Mouse (Mus musculus) gastrocnemius, postnatal 14 days (tissue): ENCODE measurements around the gene Calhm6. TPM values are rescaled to one million over a fixed set of nuclear protein-coding genes. Genes with fewer than 3 reads are reported as not detected.

ENCODE experiments used
- DNase-seq: peaks from one replicate; pipeline ENCODE4 v3.0.0; 2021; ENCODE audit warnings: mixed read lengths
- intact Hi-C: fragments of 180-260 bp; cut with DNase I; formaldehyde crosslinking; loops from one replicate; pipeline ENCODE4 v1.15.1; 2025; ENCODE audit warnings: low total_unique reads
- total RNA-seq, 2 experiments: library from RNA; stranded (reverse); gene quantifications; 2 replicates each; pipeline ENCODE4 v1.2.3; 2021

Gene Calhm6
- total RNA-seq, 2 experiments from 2014 or later: 0.29 TPM; not detected in 1

GRCm38 (mm10) chr10:34111964-34112738 lies 15.6 kb downstream of the Calhm6 start:
- no peak for DNase-seq
- intact Hi-C loops: no loop called here

- intact Hi-C loops: no loop called here
- no peak for DNase-seq
These were observed 16.8 kb downstream of the Calhm6 start for GRCm38 (mm10) chr10:34110863-34111465.

- intact Hi-C loops: no loop called here
- peak; percentile 19 for DNase-seq
These were observed 31.3 kb downstream of the Calhm6 start, which contains the start of gene Calhm5 for GRCm38 (mm10) chr10:34096418-34096883. Gene Calhm5 (minus strand): TSS chr10:34096519.

DNA sequence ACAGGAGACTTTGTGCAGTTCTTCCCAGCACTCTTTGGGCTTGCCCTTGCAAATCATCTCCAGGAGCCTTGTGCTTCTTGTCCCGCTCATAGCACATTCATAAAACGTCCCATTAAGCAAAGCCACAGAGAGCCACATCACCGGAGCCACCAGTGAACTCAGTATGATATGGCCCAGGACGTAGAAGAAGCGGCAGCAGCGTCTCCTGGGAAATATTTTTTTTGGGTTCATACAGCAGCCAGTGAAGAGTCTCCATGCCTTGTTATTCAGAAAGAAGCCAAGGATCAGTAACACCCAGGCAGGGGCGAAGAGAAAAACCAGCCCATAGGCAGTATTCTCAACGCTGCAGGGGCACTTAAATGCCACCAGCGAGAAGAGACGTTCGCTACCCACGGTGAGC lies 31.8 kb downstream of the Calhm6 start:
- intact Hi-C loops: no loop called here
- DNase-seq: no peak

- DNase-seq: no peak
- intact Hi-C loops: no loop called here
These were observed 32.6 kb downstream of the Calhm6 start for GRCm38 (mm10) chr10:34095147-34095546.

- intact Hi-C loops: no loop called here
These were observed 35.9 kb downstream of the Calhm6 start for GRCm38 (mm10) chr10:34091888-34092287.

GRCm38 (mm10) chr10:34090481-34090880 lies 37.3 kb downstream of the Calhm6 start:
- no peak for DNase-seq
- intact Hi-C loops: no loop called here

More at GRCm38 (mm10) chr10:34091888-34092287, 35.9 kb downstream of the Calhm6 start:
- no peak for DNase-seq

DNA sequence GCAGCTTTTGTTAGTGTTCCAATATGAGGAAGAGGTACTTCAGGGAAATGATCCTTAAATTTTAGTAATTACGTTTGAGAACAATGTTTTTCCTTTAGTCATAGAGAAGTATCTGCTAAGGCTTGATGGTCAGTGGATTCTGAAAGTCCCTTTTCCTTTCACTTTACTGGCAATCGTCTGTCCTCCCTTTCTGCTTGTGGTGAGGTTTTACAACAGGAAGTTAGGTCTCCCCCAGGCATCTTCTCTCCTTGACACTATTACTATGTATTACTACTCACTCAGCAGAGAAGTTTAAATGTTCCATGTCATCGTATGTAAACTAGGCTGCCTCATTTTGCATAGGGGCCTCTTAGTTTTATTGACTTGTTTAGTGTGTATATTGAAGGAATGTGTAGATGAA lies 38.3 kb downstream of the Calhm6 start:
- intact Hi-C loops: no loop called here
- no peak for DNase-seq

DNA sequence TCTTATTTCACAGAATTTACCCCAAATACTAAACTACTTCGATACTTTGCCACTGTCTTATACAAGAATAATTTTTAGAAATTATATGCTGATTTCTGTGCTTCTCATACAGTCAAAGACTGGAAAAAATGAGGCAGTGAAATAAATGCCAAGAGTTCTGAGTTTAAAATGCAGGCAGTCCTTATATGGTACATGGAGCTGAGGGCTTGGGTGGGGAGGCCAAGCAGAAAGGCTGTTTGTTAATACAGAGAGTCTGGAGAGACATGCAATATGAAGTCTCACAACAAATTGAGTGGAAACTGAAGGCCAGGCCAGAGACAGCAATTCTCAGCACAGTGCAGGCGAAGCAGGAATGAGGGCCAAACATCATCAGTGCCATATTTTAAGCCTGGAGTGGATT lies 39.3 kb downstream of the Calhm6 start:
- DNase-seq: no peak
- intact Hi-C loops: no loop called here

- DNase-seq: no peak
- intact Hi-C loops: no loop called here
These were observed 41.3 kb downstream of the Calhm6 start for GRCm38 (mm10) chr10:34086514-34086913.

Other genes starting within 250 kb of the Calhm6 start
- gene Rsph4a, start 222.9 kb downstream of the Calhm6 start, total RNA-seq: not detected
- gene Zup1, start 176.7 kb downstream of the Calhm6 start, total RNA-seq: 1 to 10 TPM; 6.2 to 6.3 TPM
- gene Rwdd1, start 108.4 kb downstream of the Calhm6 start, total RNA-seq: 100 to 1,000 TPM in 1 of 2 experiments, 10 to 100 TPM in 1; 98.6 to 107 TPM
- not detected for gene Trappc3l, start 90.4 kb downstream of the Calhm6 start, total RNA-seq
- gene Calhm4, start 83.7 kb downstream of the Calhm6 start, total RNA-seq: not detected
- gene Calhm5, start 31.5 kb downstream of the Calhm6 start, total RNA-seq: under 1 TPM; 0.64 to 0.92 TPM
- gene Dse, start 79.7 kb upstream of the Calhm6 start, total RNA-seq: 10 to 100 TPM in 1 of 2 experiments, 1 to 10 TPM in 1; 6.9 to 10.7 TPM
- 10 to 100 TPM; 45.4 to 46.9 TPM for gene Tspyl1, start 154.2 kb upstream of the Calhm6 start, total RNA-seq
- gene Tspyl4, start 169.5 kb upstream of the Calhm6 start, total RNA-seq: 1 to 10 TPM; 1.8 TPM